24 mouse cellular contexts compared by ENCODE assay signal in genomic region chr13:13471334-13471757, GRCm38 (mm10). TPM values are rescaled to one million over a fixed set of nuclear protein-coding genes. Genes with fewer than 3 reads are reported as not detected.
DNase-seq lines count a peak whose midpoint lies in the region; ATAC-seq and TF ChIP-seq lines count a peak whose summit lies in the region.
"Had no signal": no experiment of that assay in that cellular context is flagged by ENCODE, and none has a peak within 500 bp of the region (broad histone marks: within the 10 kb centered on the region; RNA-seq: fewer than 3 reads in every experiment).

No protein-coding gene starts in this region.

- H3K4me2 ChIP-seq in forebrain, embryonic 15.5 days (replicated peaks), result no peak overlapping the region
- H3K4me2 ChIP-seq in lung, embryonic 14.5 days, result no peak overlapping the region
- no peak overlapping the region for H3K4me2 ChIP-seq in forebrain, postnatal 0 days (ENCODE audit: low read depth)
- H3K4me2 ChIP-seq: heart, embryonic 15.5 days; liver, embryonic 13.5 days had no signal

- H3K9ac ChIP-seq in forebrain, embryonic 15.5 days (replicated peaks), result no peak overlapping the region
- H3K9ac ChIP-seq in lung, embryonic 14.5 days, result no peak overlapping the region
- H3K9ac ChIP-seq in forebrain, postnatal 0 days, result no peak overlapping the region
- H3K9ac ChIP-seq: heart, embryonic 15.5 days; liver, embryonic 13.5 days had no signal

- ATAC-seq in forebrain, embryonic 15.5 days (replicated peaks), result peak; percentile 51; the same call in 1 of the 2 replicates
- ATAC-seq in lung, embryonic 14.5 days (ENCODE audit: insufficient read depth), result peak; percentile 81
- ATAC-seq in forebrain, postnatal 0 days, result peak; percentile 71
- ATAC-seq: hindbrain, embryonic 16.5 days had no signal

- H3ac ChIP-seq in C2C12 (ENCODE audit: control insufficient read depth, insufficient read length, low read depth), result no peak overlapping the region

- no peaks in the 10 kb centered on the region for H3K9me3 ChIP-seq in forebrain, embryonic 15.5 days
- H3K9me3 ChIP-seq in forebrain, embryonic 10.5 days, result no peaks in the 10 kb centered on the region
- no peaks in the 10 kb centered on the region for H3K9me3 ChIP-seq in lung, embryonic 14.5 days (ENCODE audit: low read depth, low read length)
- H3K9me3 ChIP-seq in forebrain, postnatal 0 days (ENCODE audit: low read length), result no peaks in the 10 kb centered on the region
- H3K9me3 ChIP-seq: heart, embryonic 15.5 days; liver, embryonic 13.5 days; midbrain, embryonic 10.5 days had no signal

- DNase-seq in forebrain, embryonic 10.5 days (ENCODE audit: extremely low spot score, low spot score), result no peak
- peak; percentile 88 for DNase-seq in lung, embryonic 14.5 days
- DNase-seq in lung, postnatal 14 days, result no peak
- peak; percentile 25 for DNase-seq in forebrain, postnatal 0 days
- DNase-seq in adrenal gland, adult 2 months, result no peak
- DNase-seq in spleen, postnatal 10 days (ENCODE audit: low spot score in 2 of 2), result no peak
- DNase-seq: adrenal gland, postnatal 14 days; B cell, adult 2 months; cerebellum, adult 11-12 months; cerebellum, postnatal 25 days; embryo, embryonic 11 days; gastrocnemius, postnatal 25 days; heart, postnatal 4 days; kidney, postnatal 36 days; layer of hippocampus, adult 9-11 months; left cerebral cortex, postnatal 4 days; liver, embryonic 13.5 days; retina, postnatal 1 day had no signal

- no peak overlapping the region for H3K4me3 ChIP-seq in forebrain, embryonic 15.5 days
- H3K4me3 ChIP-seq in forebrain, embryonic 10.5 days, result no peak overlapping the region
- H3K4me3 ChIP-seq in lung, embryonic 14.5 days (ENCODE audit: low read depth, low read length), result no peak overlapping the region
- no peak overlapping the region for H3K4me3 ChIP-seq in C2C12 (ENCODE audit: insufficient read depth, poor library complexity, severe bottlenecking)
- H3K4me3 ChIP-seq in forebrain, postnatal 0 days (ENCODE audit: low read depth, low read length), result no peak overlapping the region
- H3K4me3 ChIP-seq: heart, embryonic 15.5 days; left cerebral cortex, adult 2 months; liver, embryonic 13.5 days; midbrain, embryonic 10.5 days had no signal

- WGBS in forebrain, embryonic 15.5 days, result 56% methylated on average over 3 of the region's 3 CpGs
- 89% methylated on average over 3 of the region's 3 CpGs for WGBS in forebrain, embryonic 10.5 days
- 39% methylated on average over 3 of the region's 3 CpGs for WGBS in lung, embryonic 14.5 days
- 63% methylated on average over 3 of the region's 3 CpGs for WGBS in forebrain, postnatal 0 days

- no peaks in the 10 kb centered on the region for H3K79me2 ChIP-seq in C2C12 (ENCODE audit: control insufficient read depth, insufficient read depth)

- no peaks in the 10 kb centered on the region for H3K4me1 ChIP-seq in forebrain, embryonic 15.5 days
- no peaks in the 10 kb centered on the region for H3K4me1 ChIP-seq in forebrain, embryonic 10.5 days
- H3K4me1 ChIP-seq in lung, embryonic 14.5 days (ENCODE audit: insufficient read depth), result no peaks in the 10 kb centered on the region
- no peaks in the 10 kb centered on the region for H3K4me1 ChIP-seq in forebrain, postnatal 0 days (ENCODE audit: insufficient read depth)
- H3K4me1 ChIP-seq: heart, embryonic 15.5 days; liver, embryonic 13.5 days; midbrain, embryonic 10.5 days had no signal

- no peaks in the 10 kb centered on the region for H3K36me3 ChIP-seq in forebrain, embryonic 15.5 days
- peaks cover 8% of the 10 kb centered on the region for H3K36me3 ChIP-seq in forebrain, embryonic 10.5 days (replicated peaks)
- peaks cover 39% of the 10 kb centered on the region for H3K36me3 ChIP-seq in lung, embryonic 14.5 days (ENCODE audit: insufficient read depth)
- H3K36me3 ChIP-seq in C2C12 (ENCODE audit: control insufficient read depth, insufficient read depth), result peaks cover 79% of the 10 kb centered on the region
- no peaks in the 10 kb centered on the region for H3K36me3 ChIP-seq in forebrain, postnatal 0 days (ENCODE audit: insufficient read depth)
- H3K36me3 ChIP-seq: liver, embryonic 13.5 days; midbrain, embryonic 10.5 days had no signal

- no peaks in the 10 kb centered on the region for H3K27me3 ChIP-seq in forebrain, embryonic 15.5 days
- no peaks in the 10 kb centered on the region for H3K27me3 ChIP-seq in forebrain, embryonic 10.5 days (ENCODE audit: poor library complexity, severe bottlenecking)
- no peaks in the 10 kb centered on the region for H3K27me3 ChIP-seq in lung, embryonic 14.5 days (ENCODE audit: insufficient read depth, low read length)
- H3K27me3 ChIP-seq in C2C12 (ENCODE audit: control insufficient read depth, insufficient read depth, insufficient read length), result no peaks in the 10 kb centered on the region
- no peaks in the 10 kb centered on the region for H3K27me3 ChIP-seq in forebrain, postnatal 0 days (ENCODE audit: insufficient read depth, low read length)
- H3K27me3 ChIP-seq: heart, embryonic 15.5 days; liver, embryonic 13.5 days had no signal

- no peaks in the 10 kb centered on the region for H3K79me3 ChIP-seq in C2C12 (ENCODE audit: low read depth)

- H3K27ac ChIP-seq in forebrain, embryonic 15.5 days (replicated peaks), result no peak overlapping the region
- no peak overlapping the region for H3K27ac ChIP-seq in forebrain, embryonic 10.5 days
- H3K27ac ChIP-seq in lung, embryonic 14.5 days (ENCODE audit: low read depth), result peak overlapping the region; percentile 24; the same call in 1 of the 2 replicates
- H3K27ac ChIP-seq in forebrain, postnatal 0 days (ENCODE audit: low read depth, low read length), result no peak overlapping the region
- H3K27ac ChIP-seq: heart, embryonic 15.5 days; left cerebral cortex, adult 2 months; liver, embryonic 13.5 days; midbrain, embryonic 10.5 days had no signal

- no peak for TF ChIP-seq CTCF in lung, embryonic 14.5 days (IDR thresholded peaks at IDR 0.05; ENCODE audit: low read depth)
- TF ChIP-seq CTCF in C2C12 (IDR thresholded peaks at IDR 0.05; ENCODE audit: control insufficient read depth, insufficient read depth, insufficient read length), result no peak
- no peak for TF ChIP-seq CTCF in forebrain, postnatal 0 days (IDR thresholded peaks at IDR 0.05; ENCODE audit: low read depth)

TF ChIP-seq in C2C12, 6 proteins besides CTCF, POLR2A, EP300 and RAD21:
- no peak for TF ChIP-seq MYOG (IDR thresholded peaks at IDR 0.05; ENCODE audit: control insufficient read depth, extremely low read depth, insufficient read length)
- peak; percentile 53 for TF ChIP-seq CEBPB (IDR thresholded peaks at IDR 0.05; ENCODE audit: low read depth)
- TF ChIP-seq MAX (IDR thresholded peaks at IDR 0.05), result no peak
- no peak for TF ChIP-seq FOSL1 (IDR thresholded peaks at IDR 0.05; ENCODE audit: insufficient read depth, low read length, poor library complexity, severe bottlenecking)
- TF ChIP-seq MYOD1 (IDR thresholded peaks at IDR 0.05; ENCODE audit: control insufficient read depth, insufficient read length, low read depth), result no peak
- no peak for TF ChIP-seq USF1 (IDR thresholded peaks at IDR 0.05; ENCODE audit: low read depth)

RNA-seq across cellular contexts. Expression of gene Nid1, which starts 34.0 kb away (rescaled TPM):
- polyA plus RNA-seq in forebrain, embryonic 15.5 days (2015; fragmentation: Nextera tagmentation; extraction: Ambion mirVana), result 16.7 and 22.1 TPM in 2 replicates
- 45.6 and 51.2 TPM in 2 replicates for polyA plus RNA-seq in forebrain, embryonic 10.5 days (2016; fragmentation: Nextera tagmentation; extraction: Ambion mirVana)
- 160 and 173 TPM in 2 replicates for polyA plus RNA-seq in lung, embryonic 14.5 days (2014; fragmentation: Nextera tagmentation; extraction: Ambion mirVana)
- 90.0 TPM for polyA plus RNA-seq in C2C12 (2012; fragmentation: generic; extraction: Trizol)
- 28.8 and 53.5 TPM in 2 replicates for total RNA-seq in forebrain, postnatal 0 days (2014; rRNA removed)
- polyA plus RNA-seq in forebrain, postnatal 0 days (2015; fragmentation: Nextera tagmentation; extraction: Ambion mirVana), result 18.1 and 21.6 TPM in 2 replicates
- 10 to 100 TPM; 62.4 to 64.1 TPM for total RNA-seq in adrenal gland, adult 2 months (2021)
- 68.3 and 74.0 TPM in 2 replicates for polyA plus RNA-seq in adrenal gland, adult 2 months (2012; rRNA removed)

Comparison
In these comparisons a context has a peak if more than half of its experiments do, and no peak if none do; other contexts are left out.
1. DNase-seq: peak in lung, embryonic 14.5 days (single experiment) and forebrain, postnatal 0 days (single experiment); none in forebrain, embryonic 10.5 days (single experiment), lung, postnatal 14 days (single experiment), adrenal gland, adult 2 months (single experiment) and spleen, postnatal 10 days (0 of 2).
2. Peak in every context shown above with its lines, with median percentiles within 50 percentile points of each other: ATAC-seq.